In genomic region chr1:78311482-78311881, GRCm38 (mm10) we compare ENCODE assay signal across 8 mouse cellular contexts. TPM values are rescaled to one million over a fixed set of nuclear protein-coding genes. Genes with fewer than 3 reads are reported as not detected.
DNase-seq lines count a peak whose midpoint lies in the region; ATAC-seq lines count a peak whose summit lies in the region.

No protein-coding gene starts in this region.

- 3% methylated on average over 7 of the region's 7 CpGs for WGBS in heart, embryonic 16.5 days
- WGBS in hindbrain, embryonic 15.5 days: 3% methylated on average over 7 of the region's 7 CpGs
- 3% methylated on average over 7 of the region's 7 CpGs for WGBS in neural tube, embryonic 13.5 days

- H3K4me1 ChIP-seq in heart, embryonic 16.5 days (ENCODE audit: control insufficient read depth, insufficient read depth, low read length): peaks cover 12% of the 10 kb centered on the region; the same call in 1 of the 2 replicates
- H3K4me1 ChIP-seq in hindbrain, embryonic 15.5 days (replicated peaks): peaks cover 16% of the 10 kb centered on the region
- peaks cover 20% of the 10 kb centered on the region for H3K4me1 ChIP-seq in neural tube, embryonic 13.5 days (replicated peaks)

- H3K9me3 ChIP-seq in heart, embryonic 16.5 days (replicated peaks; ENCODE audit: control insufficient read depth, low read length): no peaks in the 10 kb centered on the region
- H3K9me3 ChIP-seq in hindbrain, embryonic 15.5 days: no peaks in the 10 kb centered on the region
- no peaks in the 10 kb centered on the region for H3K9me3 ChIP-seq in neural tube, embryonic 13.5 days

- DNase-seq in heart, adult 18-20 months: no peak
- DNase-seq in cerebellum, postnatal 25 days: peak; percentile 64 to 81
- DNase-seq in adrenal gland, postnatal 4 days (ENCODE audit: low spot score in 2 of 2): no peak
- no peak for DNase-seq in urinary bladder, postnatal 25 days (ENCODE audit: low spot score)

- no peak for ATAC-seq in heart, embryonic 16.5 days (replicated peaks; ENCODE audit: extremely low read depth, insufficient read depth, low FRiP score)
- no peak for ATAC-seq in hindbrain, embryonic 15.5 days (ENCODE audit: low FRiP score, low read depth)
- no peak for ATAC-seq in neural tube, embryonic 13.5 days (ENCODE audit: low read depth)
- ATAC-seq in megakaryocyte, adult 5-6 weeks (ENCODE audit: poor library complexity, severe bottlenecking): no peak

- peak overlapping the region; percentile 90; the same call in 1 of the 2 replicates for H3K4me2 ChIP-seq in heart, embryonic 16.5 days (ENCODE audit: low read depth, low read length)
- H3K4me2 ChIP-seq in hindbrain, embryonic 15.5 days: peak overlapping the region; percentile 98
- peak overlapping the region; percentile 99 for H3K4me2 ChIP-seq in neural tube, embryonic 13.5 days

- H3K9ac ChIP-seq in heart, embryonic 16.5 days (ENCODE audit: low read length): no peak overlapping the region
- no peak overlapping the region for H3K9ac ChIP-seq in hindbrain, embryonic 15.5 days
- no peak overlapping the region for H3K9ac ChIP-seq in neural tube, embryonic 13.5 days

- H3K27ac ChIP-seq in heart, embryonic 16.5 days (ENCODE audit: low read length): no peak overlapping the region
- H3K27ac ChIP-seq in hindbrain, embryonic 15.5 days (replicated peaks): no peak overlapping the region
- H3K27ac ChIP-seq in neural tube, embryonic 13.5 days (replicated peaks): no peak overlapping the region

- H3K4me3 ChIP-seq in heart, embryonic 16.5 days (ENCODE audit: low read length): no peak overlapping the region; the same call in 1 of the 2 replicates
- H3K4me3 ChIP-seq in hindbrain, embryonic 15.5 days: peak overlapping the region; percentile 54; the same call in 1 of the 2 replicates
- no peak overlapping the region for H3K4me3 ChIP-seq in neural tube, embryonic 13.5 days

- H3K36me3 ChIP-seq in heart, embryonic 16.5 days (ENCODE audit: control insufficient read depth, insufficient read depth): no peaks in the 10 kb centered on the region
- H3K36me3 ChIP-seq in hindbrain, embryonic 15.5 days: no peaks in the 10 kb centered on the region
- H3K36me3 ChIP-seq in neural tube, embryonic 13.5 days: no peaks in the 10 kb centered on the region

- H3K27me3 ChIP-seq in heart, embryonic 16.5 days (ENCODE audit: control insufficient read depth, insufficient read depth, low read length): peaks cover 34% of the 10 kb centered on the region
- H3K27me3 ChIP-seq in hindbrain, embryonic 15.5 days: peaks cover 28% of the 10 kb centered on the region
- peaks cover 63% of the 10 kb centered on the region for H3K27me3 ChIP-seq in neural tube, embryonic 13.5 days

RNA-seq across cellular contexts. Expression of gene Sgpp2, which starts 1.3 kb away (rescaled TPM):
- 0.22 and 0.28 TPM in 2 replicates for polyA plus RNA-seq in heart, embryonic 16.5 days (2015; fragmentation: Nextera tagmentation; extraction: Ambion mirVana)
- under 1 TPM in 1 of 2 experiments, not detected in 1; 0.05 TPM for total RNA-seq in heart, adult 18-20 months (2021)
- 2.1 and 2.9 TPM in 2 replicates for polyA plus RNA-seq in hindbrain, embryonic 15.5 days (2015; fragmentation: Nextera tagmentation; extraction: Ambion mirVana)
- polyA plus RNA-seq in neural tube, embryonic 13.5 days (2015; fragmentation: Nextera tagmentation; extraction: Ambion mirVana): 2.0 and 2.3 TPM in 2 replicates
- 1 to 10 TPM; 1.1 to 5.8 TPM for total RNA-seq in adrenal gland, postnatal 4 days (2021)
- not detected in 2 replicates for total RNA-seq in megakaryocyte, adult 5-6 weeks (2015)
- total RNA-seq in megakaryocyte, adult 5-6 weeks (2017): 0.12 TPM in 1 of 2 replicates, not detected in the other

Comparison
In these comparisons a context has a peak if more than half of its experiments do, and no peak if none do; other contexts are left out.
1. DNase-seq: peak in cerebellum, postnatal 25 days (2 of 2); none in heart, adult 18-20 months (0 of 2), adrenal gland, postnatal 4 days (0 of 2) and urinary bladder, postnatal 25 days (single experiment).
2. Peak in every context shown above with its lines, with median percentiles within 50 percentile points of each other: H3K4me2 ChIP-seq.